Comparison of ENCODE assay signal across 8 mouse cellular contexts in the genomic region with DNA sequence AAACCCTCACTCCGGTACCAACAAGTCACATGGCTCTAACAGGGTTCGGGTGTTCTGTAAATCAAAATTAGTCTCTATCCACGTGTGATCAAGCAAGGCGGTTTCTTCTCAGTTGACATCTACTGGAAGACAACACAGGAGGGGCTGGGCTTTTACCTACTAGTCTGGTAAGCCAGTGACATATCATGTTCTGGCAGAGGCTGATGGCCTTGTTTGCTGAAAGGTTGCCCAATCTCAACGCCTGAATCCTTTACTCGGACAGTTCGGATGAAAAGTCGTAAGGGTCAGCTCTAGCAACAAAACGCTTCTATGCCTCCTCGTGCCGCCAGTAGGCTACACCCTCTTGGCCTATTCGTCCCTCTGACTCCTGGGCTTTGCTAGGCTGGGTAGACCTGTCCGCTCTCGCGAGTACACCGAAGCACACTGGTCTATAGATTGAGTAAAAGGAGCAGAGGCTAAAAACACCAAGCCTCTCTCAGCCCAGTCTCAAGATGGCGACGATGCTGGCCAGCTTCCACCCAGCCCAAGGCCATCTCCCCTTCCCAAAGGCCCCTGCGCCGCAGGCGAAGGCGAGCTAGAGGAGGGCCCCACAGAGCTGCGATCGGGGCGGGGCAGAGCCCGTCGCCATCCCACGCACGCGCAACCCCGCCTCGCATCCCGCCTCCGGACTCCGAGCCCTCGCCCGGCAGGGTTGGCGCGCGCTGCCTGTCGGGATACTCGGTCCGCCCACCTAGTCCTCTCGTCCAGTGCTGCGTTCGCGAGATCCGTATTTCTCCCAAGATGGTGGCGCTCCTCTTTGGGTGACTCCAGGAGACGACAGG. TPM values are rescaled to one million over a fixed set of nuclear protein-coding genes. Genes with fewer than 3 reads are reported as not detected.
DNase-seq lines count a peak whose midpoint lies in the region; ATAC-seq and TF ChIP-seq lines count a peak whose summit lies in the region.

A gene (plus strand): TSS at position 706 of the 821 bp plus-strand sequence.

- peak within 1 kb of the TSS; percentile 84 for H3K4me2 ChIP-seq in lung, postnatal 0 days (replicated peaks; ENCODE audit: low read depth, low read length)

- TF ChIP-seq CTCF in lung, postnatal 0 days (IDR thresholded peaks at IDR 0.05): peak; percentile 48

- peak; percentile 87 for ATAC-seq in frontal cortex, adult (ENCODE audit: low TSS enrichment)
- peak; percentile 98 for ATAC-seq in lung, postnatal 0 days

- peak within 1 kb of the TSS; percentile 98 for H3K27ac ChIP-seq in hindbrain, embryonic 10.5 days
- peak within 1 kb of the TSS; percentile 95 for H3K27ac ChIP-seq in lung, postnatal 0 days (ENCODE audit: low read length)

- TF ChIP-seq EP300 in lung, postnatal 0 days (IDR thresholded peaks at IDR 0.05): peak; percentile 30; the same call in 1 of the 2 replicates

- H3K27me3 ChIP-seq in hindbrain, embryonic 10.5 days (ENCODE audit: insufficient read depth, poor library complexity, severe bottlenecking): no peaks in the 10 kb centered on the region
- no peaks in the 10 kb centered on the region for H3K27me3 ChIP-seq in lung, postnatal 0 days (replicated peaks; ENCODE audit: insufficient read depth, low read length)

- H3K4me1 ChIP-seq in hindbrain, embryonic 10.5 days (replicated peaks): peaks cover 18% of the 10 kb centered on the region
- H3K4me1 ChIP-seq in lung, postnatal 0 days (ENCODE audit: insufficient read depth, low read depth, low read length): peaks cover 3% of the 10 kb centered on the region; the same call in 1 of the 2 replicates

- 1% methylated on average over 50 of the region's 50 CpGs for WGBS in hindbrain, embryonic 10.5 days
- WGBS in lung, postnatal 0 days: under 1% methylated on average over 37 of the region's 50 CpGs

- peak within 1 kb of the TSS; percentile 96 for H3K4me3 ChIP-seq in hindbrain, embryonic 10.5 days
- H3K4me3 ChIP-seq in lung, postnatal 0 days (ENCODE audit: low read depth, low read length): peak within 1 kb of the TSS; percentile 92

- H3K9me3 ChIP-seq in hindbrain, embryonic 10.5 days: no peaks in the 10 kb centered on the region; the same call in 1 of the 2 replicates
- no peaks in the 10 kb centered on the region for H3K9me3 ChIP-seq in lung, postnatal 0 days (ENCODE audit: low read length)

- peak within 1 kb of the TSS; percentile 98 for H3K9ac ChIP-seq in lung, postnatal 0 days (replicated peaks; ENCODE audit: low read depth)

- no peaks in the 10 kb centered on the region for H3K36me3 ChIP-seq in hindbrain, embryonic 10.5 days
- no peaks in the 10 kb centered on the region for H3K36me3 ChIP-seq in lung, postnatal 0 days (ENCODE audit: insufficient read depth, low read length)

- DNase-seq in MN1 (ENCODE audit: low spot score): peak; percentile 97
- DNase-seq in cerebellum, adult 9-10 months: peak; percentile 97
- DNase-seq in hindbrain, embryonic 10.5 days (ENCODE audit: low spot score): peak; percentile 97
- peak; percentile 98 for DNase-seq in layer of hippocampus, adult 9-11 months
- DNase-seq in lung, postnatal 0 days (ENCODE audit: low spot score): peak; percentile 99
- DNase-seq in ovary, postnatal 14 days (ENCODE audit: low spot score): peak; percentile 95
- peak; percentile 97 for DNase-seq in thymus, postnatal 25 days

RNA-seq across cellular contexts. Expression of the gene that starts here (rescaled TPM):
- polyA plus RNA-seq in hindbrain, embryonic 10.5 days (2016; fragmentation: Nextera tagmentation; extraction: Ambion mirVana): 116 TPM in 2 replicates
- polyA plus RNA-seq in lung, postnatal 0 days (2015; fragmentation: Nextera tagmentation; extraction: Ambion mirVana): 107 and 116 TPM in 2 replicates

Comparison
In these comparisons a context has a peak if more than half of its experiments do, and no peak if none do; other contexts are left out.
1. Peak in every context shown above with its lines: DNase-seq, ATAC-seq, H3K4me3 ChIP-seq and H3K27ac ChIP-seq.